Mouse (Mus musculus) lung, postnatal 14 days (tissue): ENCODE measurements at regions not wholly inside any gene's neighbourhood (a gene's known extent, or its start where the extent isn't known, plus 50 kb on each side); places are given as distances from the start of the nearest gene placed in this dataset.

Experiments
- DNase-seq: peaks from one replicate; pipeline ENCODE4 v3.0.0; 2021

DNA sequence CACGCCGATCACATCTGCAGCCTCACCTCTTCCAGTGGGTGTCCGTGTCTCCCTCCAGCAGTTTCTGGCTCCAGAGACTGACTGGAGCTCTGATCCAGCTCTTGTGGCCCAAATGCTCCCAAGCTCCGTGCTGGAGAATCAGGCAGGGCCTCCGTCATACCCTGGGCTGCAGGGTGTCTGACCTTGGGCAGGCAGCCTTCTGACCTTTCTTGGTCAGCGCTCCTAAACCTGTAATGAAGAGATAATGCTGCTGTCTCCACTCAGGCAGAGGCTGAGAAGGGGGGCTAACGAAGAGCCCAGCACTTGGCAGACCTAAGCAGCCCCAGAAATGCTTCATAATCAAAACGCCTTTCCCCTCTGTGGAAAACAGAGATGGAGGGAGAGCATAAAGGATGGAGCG lies 89.9 kb upstream of the Mef2a start:
- DNase-seq, result peak; percentile 33

DNA sequence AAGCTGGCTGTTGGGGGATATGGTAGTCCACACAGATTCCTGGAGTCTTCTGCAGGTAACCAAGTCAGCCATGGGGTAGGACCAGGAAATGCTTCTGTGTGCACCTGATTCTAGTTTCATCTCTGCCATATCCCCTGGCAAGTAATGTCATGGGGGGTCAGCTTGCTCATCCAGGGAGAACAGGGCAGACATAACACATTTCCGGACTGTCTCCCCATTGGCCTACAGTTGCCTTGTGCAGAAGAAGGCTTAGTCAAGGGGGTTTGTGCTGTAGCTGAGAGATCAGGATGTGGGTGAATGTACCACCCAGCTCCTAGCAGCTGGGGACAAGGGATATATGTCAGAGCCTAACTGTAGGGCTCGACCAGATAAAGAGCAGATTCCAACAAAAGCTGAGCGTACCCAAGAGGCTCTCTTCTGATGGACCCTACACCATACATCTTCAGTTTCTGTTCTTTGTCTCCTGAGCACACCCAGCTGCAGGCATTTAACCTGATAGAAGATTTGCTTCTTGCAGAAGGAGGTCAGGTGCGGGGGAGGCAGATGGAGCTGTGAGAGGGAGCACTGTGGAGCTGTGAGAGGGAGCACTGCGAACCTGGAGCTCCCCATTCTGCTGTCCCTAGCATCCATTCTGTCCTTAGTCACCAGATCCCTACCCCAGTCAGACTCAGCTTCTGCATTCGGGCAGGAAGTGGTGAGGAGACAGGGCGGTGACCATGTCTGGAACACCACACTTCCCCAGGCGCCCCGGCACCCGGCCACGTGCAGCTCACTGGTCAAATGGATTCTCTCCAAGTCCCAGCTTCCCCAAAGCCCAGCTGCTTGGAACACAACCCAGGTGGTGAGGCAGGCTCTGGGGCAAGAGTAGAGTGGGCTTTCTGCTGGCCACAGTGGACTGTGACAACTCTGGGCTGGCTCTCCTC lies 88.9 kb upstream of the Mef2a start:
- DNase-seq, result peak; percentile 93

DNA sequence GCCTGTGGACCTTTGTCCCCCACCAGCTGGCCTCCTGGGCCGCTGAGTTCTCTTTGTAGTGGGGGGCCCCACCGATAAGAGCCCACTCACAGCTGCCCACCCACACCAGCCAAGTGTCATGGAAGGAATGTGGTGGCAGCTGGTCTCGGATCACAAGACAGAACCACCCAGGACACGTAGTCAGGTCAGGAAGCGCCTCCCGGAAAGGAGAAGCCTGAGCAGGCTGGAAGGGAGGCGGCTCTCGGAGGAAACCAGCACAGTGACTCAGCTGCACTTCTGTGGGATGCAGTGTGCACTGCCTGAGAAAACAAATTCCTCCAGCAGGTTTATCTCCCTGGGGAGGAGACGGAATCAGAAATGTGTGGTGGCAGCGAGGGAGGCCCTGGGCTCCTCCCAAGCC lies 87.2 kb upstream of the Mef2a start:
- DNase-seq, result peak; percentile 65

DNA sequence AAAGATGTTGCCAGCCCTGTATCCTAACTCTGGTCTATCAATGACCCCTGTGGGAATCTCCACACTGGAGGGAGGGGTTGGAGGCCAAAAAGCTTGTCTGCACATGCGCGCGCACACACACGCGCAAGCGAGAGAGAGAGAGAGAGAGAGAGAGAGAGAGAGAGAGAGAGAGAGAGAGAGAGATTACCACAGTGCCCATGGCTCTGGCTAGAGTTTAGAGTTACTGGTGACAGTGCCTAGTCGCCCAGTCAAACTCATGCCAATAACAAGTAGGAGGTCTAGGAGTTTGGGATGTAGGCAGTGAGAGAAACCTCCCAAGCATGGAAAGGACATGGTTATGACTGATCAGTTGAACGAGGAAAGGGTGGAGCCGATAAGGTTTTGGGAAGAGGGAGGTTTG lies 86.6 kb upstream of the Mef2a start:
- DNase-seq, result no peak

- DNase-seq, result no peak
These were observed 86.0 kb upstream of the Mef2a start for GRCm38 (mm10) chr7:67458640-67459039.

GRCm38 (mm10) chr7:67457898-67458297 lies 85.2 kb upstream of the Mef2a start:
- DNase-seq, result no peak

DNA sequence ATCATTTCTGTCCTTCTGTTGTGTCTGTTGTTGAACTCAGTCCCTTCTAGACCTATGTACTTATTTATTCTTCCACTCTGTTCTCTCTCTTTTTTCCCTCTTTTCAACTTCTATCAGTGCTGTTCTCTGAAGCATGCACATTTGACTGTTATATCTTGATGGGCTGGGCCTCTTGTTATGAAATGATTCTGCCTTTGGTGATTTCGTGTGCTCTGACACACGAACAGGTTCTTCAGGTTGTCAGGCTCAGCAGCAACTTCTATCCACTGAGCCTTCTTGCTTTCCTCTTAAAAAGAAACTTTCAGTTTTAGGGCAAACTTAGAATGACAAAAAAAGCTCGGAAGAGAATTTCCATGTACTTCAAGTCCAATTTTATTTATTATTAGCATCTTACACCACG lies 83.4 kb upstream of the Mef2a start:
- no peak for DNase-seq

- no peak for DNase-seq
These were observed 81.8 kb upstream of the Mef2a start for GRCm38 (mm10) chr7:67454458-67454857.

DNA sequence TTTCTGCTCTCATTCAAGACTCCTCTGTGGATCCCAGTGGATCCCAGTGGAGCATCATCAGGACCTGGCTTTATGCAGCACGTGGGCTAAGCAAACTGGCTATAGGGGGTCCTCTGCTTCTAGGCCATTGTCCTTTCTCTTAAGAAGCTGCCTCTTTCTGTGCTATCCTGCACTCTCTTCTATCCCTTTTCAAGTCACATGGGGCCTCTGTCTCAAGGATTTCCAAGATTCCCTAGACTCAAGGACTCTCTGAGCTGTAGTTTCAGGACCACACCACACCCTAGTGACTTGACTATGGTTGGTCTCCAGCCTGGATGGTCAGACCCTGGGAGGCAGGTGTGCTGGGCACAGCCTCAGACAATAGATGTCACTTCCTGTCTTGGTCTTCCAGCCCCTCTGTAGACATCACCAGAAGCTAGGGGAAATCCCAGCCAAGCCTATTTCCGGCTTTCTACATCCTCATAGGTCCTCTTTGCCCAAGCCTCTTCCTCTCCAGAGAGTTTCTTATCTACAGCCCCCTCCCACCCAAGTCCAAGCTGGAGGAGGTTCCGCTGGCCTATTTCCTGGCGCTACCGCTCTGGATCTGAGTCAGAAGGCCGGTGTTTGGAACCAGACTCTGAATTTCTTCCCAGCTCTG lies 78.6 kb upstream of the Mef2a start:
- peak; percentile 51 for DNase-seq

DNA sequence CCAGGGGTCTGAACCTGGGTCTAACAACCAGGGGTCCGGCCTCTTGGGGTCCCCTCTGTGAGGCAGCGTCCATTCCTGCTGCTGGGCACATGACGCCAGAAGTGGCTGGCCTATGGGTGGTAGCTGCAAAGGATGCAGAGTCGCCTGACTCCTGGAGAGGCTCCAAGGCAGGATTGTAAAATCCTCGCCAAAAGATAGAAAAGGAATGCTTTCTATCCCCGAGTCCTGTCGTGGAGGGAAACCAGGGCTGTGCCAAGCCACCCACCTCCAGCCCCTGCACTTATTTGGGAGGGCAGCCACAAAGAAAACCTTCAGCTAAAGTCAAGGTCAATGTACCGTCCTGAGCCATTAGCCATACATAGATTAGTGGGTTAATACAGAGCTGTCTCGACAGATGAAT lies 73.9 kb upstream of the Mef2a start:
- no peak for DNase-seq

- DNase-seq, result no peak
These were observed 72.8 kb upstream of the Mef2a start for GRCm38 (mm10) chr7:67445203-67446041.

GRCm38 (mm10) chr7:67444523-67444942 lies 71.9 kb upstream of the Mef2a start:
- no peak for DNase-seq

DNA sequence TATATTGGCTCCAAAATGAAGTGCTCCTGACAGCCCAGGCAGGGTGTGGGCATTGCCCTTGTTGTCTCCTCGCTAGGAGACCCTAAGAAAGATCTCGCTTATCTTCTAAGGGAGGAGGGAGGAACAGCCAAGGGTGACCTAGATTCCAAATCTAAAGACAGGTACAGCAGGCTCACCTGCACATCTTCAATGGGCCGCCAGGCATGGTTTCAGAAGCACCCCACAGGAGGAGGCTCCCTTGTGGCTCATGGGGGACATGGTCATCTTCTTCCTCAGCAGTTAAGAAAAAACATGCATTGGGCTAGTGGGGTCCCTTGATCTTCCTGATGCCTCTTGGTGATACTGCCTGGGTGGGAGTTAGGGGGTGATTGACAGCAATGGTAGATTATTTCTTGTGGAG lies 71.0 kb upstream of the Mef2a start:
- no peak for DNase-seq

- DNase-seq, result no peak
These were observed 70.4 kb upstream of the Mef2a start for GRCm38 (mm10) chr7:67443001-67443555.

DNA sequence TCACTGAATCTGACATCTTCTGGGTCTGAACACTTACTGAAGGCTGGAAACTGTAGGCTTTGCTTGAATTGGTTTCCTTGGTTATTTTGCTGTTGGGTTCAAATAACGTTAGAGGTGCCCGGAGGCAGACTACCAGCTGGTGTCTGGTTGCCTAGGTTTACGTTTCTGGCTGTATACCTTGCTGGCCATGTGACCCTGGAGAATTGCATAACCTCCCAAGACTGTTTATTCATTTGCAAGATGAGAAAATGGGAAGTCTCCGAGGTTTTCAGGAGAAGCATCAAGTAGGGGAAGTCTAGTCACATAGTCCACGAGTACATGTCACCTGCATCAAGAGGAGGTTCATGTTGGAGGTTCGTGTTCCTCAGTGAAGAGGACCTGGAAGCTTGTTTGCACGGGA lies 69.6 kb upstream of the Mef2a start:
- DNase-seq, result no peak

- DNase-seq, result no peak
These were observed 68.1 kb upstream of the Mef2a start for GRCm38 (mm10) chr7:67440806-67441205.

DNA sequence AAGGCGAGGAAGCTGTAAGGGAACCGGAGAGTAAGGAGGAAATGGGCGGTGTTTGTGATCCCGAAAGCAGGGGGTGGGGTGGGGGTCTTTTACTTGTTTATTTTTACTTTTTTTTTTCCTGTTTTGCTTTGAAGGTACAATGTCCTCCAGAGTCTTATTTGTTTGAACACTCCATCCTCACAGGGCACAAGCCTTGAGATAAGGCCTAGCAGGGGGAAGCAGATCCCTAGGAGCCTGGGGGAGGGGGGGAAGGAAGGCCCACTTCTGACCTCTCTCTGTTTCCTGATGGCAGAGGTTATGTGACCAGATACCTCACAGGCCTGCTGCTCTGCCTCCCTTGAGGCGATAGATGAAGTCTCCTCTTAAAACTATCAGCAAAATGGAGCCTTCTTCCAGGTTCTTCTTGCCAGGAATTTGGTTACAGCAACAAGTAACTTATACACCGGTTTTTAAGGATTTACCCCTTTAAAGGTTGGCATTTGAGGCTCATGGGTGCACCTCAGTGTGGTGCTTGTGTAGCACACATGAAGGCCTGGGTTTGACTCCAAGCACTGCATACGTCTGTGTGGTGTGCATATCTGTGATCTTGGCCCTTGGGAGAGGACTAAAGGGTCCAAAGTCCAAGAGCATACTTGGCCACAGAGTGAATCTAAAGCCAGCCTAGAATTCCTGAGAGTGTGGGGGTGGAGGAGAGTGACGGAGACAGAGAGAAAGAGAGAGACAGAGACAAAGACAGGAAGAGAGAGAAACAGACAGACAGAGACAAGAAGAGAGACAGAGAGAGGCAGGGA lies 64.8 kb upstream of the Mef2a start:
- DNase-seq, result no peak

- peak; percentile 86 for DNase-seq
These were observed 63.1 kb upstream of the Mef2a start for GRCm38 (mm10) chr7:67435643-67436339.

- DNase-seq, result no peak
These were observed 58.3 kb upstream of the Mef2a start for GRCm38 (mm10) chr7:67430987-67431386.

GRCm38 (mm10) chr7:67430041-67430440 lies 57.4 kb upstream of the Mef2a start:
- no peak for DNase-seq

GRCm38 (mm10) chr7:67429008-67429873 lies 56.6 kb upstream of the Mef2a start:
- DNase-seq, result no peak
